Mouse (Mus musculus): Measurements from ENCODE around the gene Caln1. TPM values are rescaled to one million over a fixed set of nuclear protein-coding genes. Genes with fewer than 3 reads are reported as not detected.

Gene Caln1
- polyA plus RNA-seq, 1 experiment from 2014 or later, result 0.08 TPM

DNA sequence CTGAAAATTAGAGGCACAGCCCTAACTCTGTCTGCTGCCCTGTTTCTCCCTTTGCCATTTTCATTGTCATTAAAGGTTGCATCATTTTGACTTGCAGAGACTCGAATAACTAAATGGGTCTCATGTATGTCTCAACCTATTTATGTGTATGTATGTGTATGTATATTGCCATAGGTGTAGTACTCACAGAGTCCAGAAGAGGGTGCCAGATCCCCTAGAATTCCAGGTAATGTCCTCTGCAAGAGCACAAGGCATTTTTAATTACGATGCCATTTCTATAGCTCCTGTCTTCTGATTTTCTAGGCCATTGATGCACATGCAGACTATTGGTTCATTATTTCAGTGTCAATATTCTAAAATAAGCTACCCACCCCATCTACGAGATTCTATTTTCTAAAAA is 388.3 kb downstream of the Caln1 start:
- no peaks in the 10 kb centered on the region for H3K4me1 ChIP-seq (ENCODE audit: insufficient read depth)

DNA sequence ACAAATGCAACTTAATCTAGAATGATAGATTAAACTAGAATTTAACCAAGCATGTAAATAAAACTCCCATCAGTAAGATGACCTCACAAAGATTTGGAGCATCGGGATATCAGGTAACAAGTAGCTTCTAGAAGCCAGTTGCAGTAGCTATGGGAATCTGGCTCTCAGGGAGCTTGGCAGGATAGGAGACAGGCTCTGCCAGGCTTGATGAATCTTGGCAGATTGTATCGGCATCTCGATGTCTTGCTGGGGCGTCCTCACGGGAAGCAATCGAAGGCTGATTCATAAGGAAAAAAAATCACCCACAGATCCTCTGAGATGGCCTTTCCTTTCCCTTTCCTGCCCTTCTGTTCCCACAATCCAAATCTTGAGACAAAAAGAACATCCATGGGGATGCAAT is 396.5 kb downstream of the Caln1 start:
- TF ChIP-seq CTCF (IDR thresholded peaks at IDR 0.05; ENCODE audit: low read depth), result no peak
- 89% methylated on average over 6 of the region's 6 CpGs for WGBS
- no peak overlapping the region for H3K4me2 ChIP-seq
- no peak overlapping the region for H3K4me3 ChIP-seq (ENCODE audit: low read depth, low read length)
- no peaks in the 10 kb centered on the region for H3K9me3 ChIP-seq (ENCODE audit: low read depth, low read length)
- H3K27me3 ChIP-seq (ENCODE audit: insufficient read depth, low read length), result no peaks in the 10 kb centered on the region
- DNase-seq (no peak), ATAC-seq (ENCODE audit: insufficient read depth) (no peak)
- no peak overlapping the region for H3K9ac ChIP-seq
- no peak overlapping the region for H3K27ac ChIP-seq (ENCODE audit: low read depth)
- no peaks in the 10 kb centered on the region for H3K4me1 ChIP-seq (ENCODE audit: insufficient read depth)
- no peaks in the 10 kb centered on the region for H3K36me3 ChIP-seq (ENCODE audit: insufficient read depth)

More for the DNA sequence above, 388.3 kb downstream of the Caln1 start:
- Histone ChIP-seq H3K27ac (ENCODE audit: low read depth) (no peak overlapping the region), H3K36me3 (ENCODE audit: insufficient read depth) (no peaks in the 10 kb centered on the region), H3K4me3 (ENCODE audit: low read depth, low read length) (no peak overlapping the region), H3K4me2 (no peak overlapping the region), H3K9me3 (ENCODE audit: low read depth, low read length) (no peaks in the 10 kb centered on the region), H3K9ac (no peak overlapping the region), H3K27me3 (ENCODE audit: insufficient read depth, low read length) (no peaks in the 10 kb centered on the region)
- DNase-seq (peak; percentile 34), ATAC-seq (ENCODE audit: insufficient read depth) (no peak)
- TF ChIP-seq CTCF (IDR thresholded peaks at IDR 0.05; ENCODE audit: low read depth), result peak; percentile 26; the same call in 1 of the 2 replicates
- 91% methylated on average over 3 of the region's 3 CpGs for WGBS

DNA sequence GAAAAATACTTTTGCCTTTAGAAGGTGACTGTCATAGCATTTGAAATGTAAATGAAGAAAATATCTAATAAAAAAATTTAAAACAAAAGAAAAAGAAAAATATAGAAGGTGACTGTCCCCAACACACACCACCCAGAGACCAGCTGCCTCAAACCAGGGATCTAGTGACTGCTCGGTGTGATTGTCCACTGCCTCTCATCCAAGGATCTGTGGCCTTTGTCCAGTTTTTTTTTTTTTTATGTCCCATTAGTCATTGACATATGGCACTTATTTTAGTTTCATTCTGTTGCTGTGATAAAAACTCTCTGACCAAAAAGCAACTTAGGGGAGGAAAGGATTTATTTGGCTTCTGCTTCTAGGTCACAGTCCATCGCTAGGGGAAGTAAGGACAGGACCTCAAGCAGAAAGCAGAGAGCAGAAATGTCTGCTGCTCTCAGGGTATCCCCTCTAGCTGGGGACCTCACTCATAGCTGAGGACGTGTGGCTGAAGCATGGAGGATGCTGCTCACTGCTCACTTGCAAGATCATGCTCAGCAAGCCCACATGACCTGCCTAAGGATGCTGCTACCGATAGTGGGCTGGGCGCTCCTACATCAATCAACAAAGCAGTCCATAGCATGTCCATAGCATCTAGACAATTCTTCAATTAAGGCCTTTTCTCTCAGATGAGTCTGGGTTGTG is 401.9 kb downstream of the Caln1 start:
- Histone ChIP-seq H3K4me1 (ENCODE audit: insufficient read depth) (no peaks in the 10 kb centered on the region), H3K4me2 (no peak overlapping the region), H3K36me3 (ENCODE audit: insufficient read depth) (no peaks in the 10 kb centered on the region), H3K9me3 (ENCODE audit: low read depth, low read length) (no peaks in the 10 kb centered on the region), H3K27me3 (ENCODE audit: insufficient read depth, low read length) (no peaks in the 10 kb centered on the region), H3K9ac (no peak overlapping the region), H3K27ac (ENCODE audit: low read depth) (no peak overlapping the region), H3K4me3 (ENCODE audit: low read depth, low read length) (no peak overlapping the region)
- ATAC-seq (ENCODE audit: insufficient read depth) (no peak), DNase-seq (no peak)
- no peak for TF ChIP-seq CTCF (IDR thresholded peaks at IDR 0.05; ENCODE audit: low read depth)
- 76% methylated on average over 5 of the region's 5 CpGs for WGBS

DNA sequence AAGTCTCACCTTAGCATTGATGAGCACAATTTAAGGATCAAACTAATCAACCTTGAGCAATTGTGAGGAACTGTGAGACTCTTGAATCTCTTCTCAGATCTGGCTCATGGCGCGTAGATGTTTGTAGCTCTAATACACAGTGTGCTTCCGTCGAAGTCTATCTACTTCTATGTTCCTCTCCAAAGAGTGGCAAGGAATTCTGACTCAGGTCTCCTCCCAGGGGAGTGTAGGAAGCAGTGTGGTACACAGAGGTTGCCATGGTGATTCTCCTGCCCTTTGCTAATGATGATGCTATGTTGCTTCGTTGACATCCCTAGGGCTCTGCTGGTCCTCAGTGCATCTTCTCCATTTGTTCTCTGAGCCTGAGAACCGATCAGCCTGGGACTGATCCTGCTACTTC is 403.2 kb downstream of the Caln1 start:
- no peak for ATAC-seq (ENCODE audit: insufficient read depth)
- no peaks in the 10 kb centered on the region for H3K36me3 ChIP-seq (ENCODE audit: insufficient read depth)
- H3K4me2 ChIP-seq, result no peak overlapping the region
- no peak overlapping the region for H3K9ac ChIP-seq
- TF ChIP-seq CTCF (IDR thresholded peaks at IDR 0.05; ENCODE audit: low read depth), result no peak
- no peak overlapping the region for H3K27ac ChIP-seq (ENCODE audit: low read depth)
- WGBS, result 86% methylated on average over 6 of the region's 6 CpGs
- no peaks in the 10 kb centered on the region for H3K4me1 ChIP-seq (ENCODE audit: insufficient read depth)
- no peak overlapping the region for H3K4me3 ChIP-seq (ENCODE audit: low read depth, low read length)
- no peaks in the 10 kb centered on the region for H3K9me3 ChIP-seq (ENCODE audit: low read depth, low read length)
- no peaks in the 10 kb centered on the region for H3K27me3 ChIP-seq (ENCODE audit: insufficient read depth, low read length)
- DNase-seq, result no peak

DNA sequence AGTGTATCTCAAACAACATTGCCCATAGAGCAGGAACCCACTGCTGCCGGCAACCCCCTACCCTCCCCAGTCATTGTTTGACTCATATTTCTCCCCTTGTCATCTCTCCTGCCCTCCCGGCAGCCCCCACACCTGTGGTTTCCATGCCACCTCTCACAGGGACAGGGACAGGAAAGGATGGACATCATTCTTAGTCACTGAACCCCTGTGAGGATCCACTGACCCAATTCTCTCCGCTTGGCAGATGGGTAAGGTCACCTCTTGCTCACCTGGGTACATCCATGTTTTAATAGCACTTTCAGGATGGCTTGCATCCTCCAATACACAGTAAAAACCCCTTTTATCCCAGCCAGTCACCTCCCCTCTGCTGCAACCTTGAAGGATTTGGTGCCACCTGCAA is 405.7 kb downstream of the Caln1 start:
- no peak for DNase-seq
- Histone ChIP-seq H3K27me3 (ENCODE audit: insufficient read depth, low read length) (no peaks in the 10 kb centered on the region), H3K27ac (ENCODE audit: low read depth) (no peak overlapping the region), H3K4me1 (ENCODE audit: insufficient read depth) (no peaks in the 10 kb centered on the region), H3K4me3 (ENCODE audit: low read depth, low read length) (no peak overlapping the region), H3K9me3 (ENCODE audit: low read depth, low read length) (no peaks in the 10 kb centered on the region), H3K36me3 (ENCODE audit: insufficient read depth) (no peaks in the 10 kb centered on the region), H3K4me2 (no peak overlapping the region), H3K9ac (no peak overlapping the region)
- no peak for ATAC-seq (ENCODE audit: insufficient read depth)
- no peak for TF ChIP-seq CTCF (IDR thresholded peaks at IDR 0.05; ENCODE audit: low read depth)
- WGBS, result 84% methylated on average over 3 of the region's 3 CpGs

DNA sequence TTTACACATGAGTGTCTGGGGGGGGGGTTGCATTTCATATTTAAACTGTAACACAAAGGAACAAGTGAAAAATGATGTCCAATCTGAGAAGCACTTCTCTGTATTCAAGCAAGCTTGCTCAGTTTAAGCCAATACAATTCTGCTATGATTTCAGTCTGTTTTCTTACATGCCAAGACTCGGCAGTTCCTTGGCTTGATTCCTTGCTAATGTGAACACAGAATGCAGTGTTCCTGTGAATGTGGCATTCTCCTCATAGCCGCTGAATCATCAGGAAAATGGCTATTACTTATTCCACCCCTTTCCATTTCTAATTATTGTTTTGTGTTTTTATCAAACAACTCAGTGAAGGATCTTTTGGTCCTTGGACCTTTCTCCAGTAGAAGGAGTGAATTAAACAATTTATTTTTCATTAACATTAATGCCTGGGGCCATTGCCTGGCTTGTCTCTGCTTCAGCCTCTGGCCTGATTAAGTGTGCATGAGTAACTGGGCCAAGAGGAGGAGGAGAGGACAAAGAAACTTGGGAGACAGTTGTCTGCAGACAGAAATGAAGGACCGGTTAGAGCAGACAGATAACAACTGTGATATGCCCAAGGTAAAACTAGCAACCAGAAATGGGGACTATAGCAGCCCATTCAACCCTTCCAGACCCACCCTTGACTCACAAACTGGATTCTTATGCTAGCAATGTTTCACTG is 423.6 kb downstream of the Caln1 start:
- ATAC-seq (ENCODE audit: insufficient read depth) (no peak), DNase-seq (peak; percentile 23)
- TF ChIP-seq CTCF (IDR thresholded peaks at IDR 0.05; ENCODE audit: low read depth), result no peak
- H3K4me2 ChIP-seq, result no peak overlapping the region
- no peaks in the 10 kb centered on the region for H3K27me3 ChIP-seq (ENCODE audit: insufficient read depth, low read length)
- no peak overlapping the region for H3K9ac ChIP-seq
- no peak overlapping the region for H3K27ac ChIP-seq (ENCODE audit: low read depth)
- 76% methylated on average over 3 of the region's 3 CpGs for WGBS
- no peak overlapping the region for H3K4me3 ChIP-seq (ENCODE audit: low read depth, low read length)
- H3K9me3 ChIP-seq (ENCODE audit: low read depth, low read length), result no peaks in the 10 kb centered on the region
- no peaks in the 10 kb centered on the region for H3K4me1 ChIP-seq (ENCODE audit: insufficient read depth)
- H3K36me3 ChIP-seq (ENCODE audit: insufficient read depth), result no peaks in the 10 kb centered on the region

DNA sequence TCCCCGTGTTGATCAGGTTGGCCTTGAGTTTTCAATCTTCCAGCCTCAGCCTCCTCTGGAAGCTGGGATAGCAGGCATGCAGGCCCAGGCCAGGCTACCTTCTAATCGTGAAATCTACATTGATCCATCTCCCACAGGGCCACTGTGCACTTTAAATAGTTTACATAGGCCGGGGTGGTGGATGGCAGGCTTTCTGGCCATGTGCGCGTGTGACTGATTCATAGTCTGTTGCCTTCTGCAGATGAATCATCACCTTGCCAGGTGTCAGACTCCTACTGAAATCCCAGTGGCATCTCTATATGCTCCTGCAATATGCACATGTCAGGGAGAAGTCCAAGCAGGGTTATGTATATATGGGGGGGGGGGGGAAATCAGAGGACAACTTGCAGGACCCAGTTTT is 428.5 kb downstream of the Caln1 start:
- no peak for TF ChIP-seq CTCF (IDR thresholded peaks at IDR 0.05; ENCODE audit: low read depth)
- Histone ChIP-seq H3K27ac (ENCODE audit: low read depth) (no peak overlapping the region), H3K27me3 (ENCODE audit: insufficient read depth, low read length) (no peaks in the 10 kb centered on the region), H3K4me2 (no peak overlapping the region), H3K36me3 (ENCODE audit: insufficient read depth) (no peaks in the 10 kb centered on the region), H3K4me3 (ENCODE audit: low read depth, low read length) (no peak overlapping the region), H3K9ac (no peak overlapping the region), H3K4me1 (ENCODE audit: insufficient read depth) (no peaks in the 10 kb centered on the region), H3K9me3 (ENCODE audit: low read depth, low read length) (no peaks in the 10 kb centered on the region)
- DNase-seq (no peak), ATAC-seq (ENCODE audit: insufficient read depth) (no peak)
- WGBS, result 69% methylated on average over 5 of the region's 5 CpGs
